Mouse (Mus musculus): Measurements from ENCODE around the gene Gdf11. TPM values are rescaled to one million over a fixed set of nuclear protein-coding genes. Genes with fewer than 3 reads are reported as not detected.

Gdf11 gene
- polyA plus RNA-seq, 1 experiment = 2.8 TPM

- TF ChIP-seq EP300 (IDR thresholded peaks at IDR 0.05; ENCODE audit: insufficient read depth, low read depth, low read length) = no peak
- no peak for TF ChIP-seq CTCF (IDR thresholded peaks at IDR 0.05; ENCODE audit: low read depth, low read length)
- TF ChIP-seq POLR2A (IDR thresholded peaks at IDR 0.05; ENCODE audit: insufficient read depth, low read length) = no peak
- H3K9ac ChIP-seq (ENCODE audit: low read depth, poor library complexity, severe bottlenecking) = no peak overlapping the region
- H3K36me3 ChIP-seq (ENCODE audit: control insufficient read depth, insufficient read depth, low read length, poor library complexity, severe bottlenecking) = no peaks in the 10 kb centered on the region
- H3K4me1 ChIP-seq (ENCODE audit: control insufficient read depth, insufficient read depth, low read length) = peaks cover 3% of the 10 kb centered on the region
- H3K27ac ChIP-seq (ENCODE audit: insufficient read depth, low read length) = no peak overlapping the region
- no peaks in the 10 kb centered on the region for H3K27me3 ChIP-seq (ENCODE audit: control insufficient read depth, insufficient read depth, low read length, poor library complexity, severe bottlenecking)
- H3K9me3 ChIP-seq (replicated peaks; ENCODE audit: control insufficient read depth, insufficient read depth, low read length, poor library complexity, severe bottlenecking) = no peaks in the 10 kb centered on the region
- no peak overlapping the region for H3K4me3 ChIP-seq (ENCODE audit: low read depth, low read length)
Measured at GRCm38 (mm10) chr10:128929638-128930378, 38.3 kb upstream of the Gdf11 start.

- no peak overlapping the region for H3K27ac ChIP-seq (ENCODE audit: insufficient read depth, low read length)
- no peak overlapping the region for H3K4me3 ChIP-seq (ENCODE audit: low read depth, low read length)
- H3K9ac ChIP-seq (ENCODE audit: low read depth, poor library complexity, severe bottlenecking) = no peak overlapping the region
- H3K27me3 ChIP-seq (ENCODE audit: control insufficient read depth, insufficient read depth, low read length, poor library complexity, severe bottlenecking) = no peaks in the 10 kb centered on the region
- TF ChIP-seq POLR2A (IDR thresholded peaks at IDR 0.05; ENCODE audit: insufficient read depth, low read length) (no peak), EP300 (IDR thresholded peaks at IDR 0.05; ENCODE audit: insufficient read depth, low read depth, low read length) (no peak), CTCF (IDR thresholded peaks at IDR 0.05; ENCODE audit: low read depth, low read length) (no peak)
- H3K4me1 ChIP-seq (ENCODE audit: control insufficient read depth, insufficient read depth, low read length) = peaks cover 2% of the 10 kb centered on the region
- H3K36me3 ChIP-seq (ENCODE audit: control insufficient read depth, insufficient read depth, low read length, poor library complexity, severe bottlenecking) = no peaks in the 10 kb centered on the region
- H3K9me3 ChIP-seq (replicated peaks; ENCODE audit: control insufficient read depth, insufficient read depth, low read length, poor library complexity, severe bottlenecking) = no peaks in the 10 kb centered on the region
Measured at GRCm38 (mm10) chr10:128928356-128928755, 36.8 kb upstream of the Gdf11 start.

- no peak for TF ChIP-seq EP300 (IDR thresholded peaks at IDR 0.05; ENCODE audit: insufficient read depth, low read depth, low read length)
- no peak for TF ChIP-seq CTCF (IDR thresholded peaks at IDR 0.05; ENCODE audit: low read depth, low read length)
- no peak for TF ChIP-seq POLR2A (IDR thresholded peaks at IDR 0.05; ENCODE audit: insufficient read depth, low read length)
- Histone ChIP-seq H3K4me3 (ENCODE audit: low read depth, low read length) (peak within 1 kb of the TSS; percentile 74), H3K4me1 (ENCODE audit: control insufficient read depth, insufficient read depth, low read length) (peaks cover 3% of the 10 kb centered on the region), H3K36me3 (ENCODE audit: control insufficient read depth, insufficient read depth, low read length, poor library complexity, severe bottlenecking) (no peaks in the 10 kb centered on the region), H3K27me3 (ENCODE audit: control insufficient read depth, insufficient read depth, low read length, poor library complexity, severe bottlenecking) (no peaks in the 10 kb centered on the region), H3K9ac (ENCODE audit: low read depth, poor library complexity, severe bottlenecking) (peak within 1 kb of the TSS; percentile 50), H3K9me3 (replicated peaks; ENCODE audit: control insufficient read depth, insufficient read depth, low read length, poor library complexity, severe bottlenecking) (no peaks in the 10 kb centered on the region), H3K27ac (ENCODE audit: insufficient read depth, low read length) (no peak within 1 kb of the TSS)
Measured at GRCm38 (mm10) chr10:128923935-128924334, 32.4 kb upstream of the Gdf11 start, which contains the start of gene Bloc1s1. Gene Bloc1s1 (minus strand): TSS chr10:128924035.

GRCm38 (mm10) chr10:128923013-128923691 lies 31.6 kb upstream of the Gdf11 start:
- no peaks in the 10 kb centered on the region for H3K9me3 ChIP-seq (replicated peaks; ENCODE audit: control insufficient read depth, insufficient read depth, low read length, poor library complexity, severe bottlenecking)
- H3K27ac ChIP-seq (ENCODE audit: insufficient read depth, low read length) = no peak overlapping the region
- no peaks in the 10 kb centered on the region for H3K27me3 ChIP-seq (ENCODE audit: control insufficient read depth, insufficient read depth, low read length, poor library complexity, severe bottlenecking)
- peaks cover 3% of the 10 kb centered on the region for H3K4me1 ChIP-seq (ENCODE audit: control insufficient read depth, insufficient read depth, low read length)
- H3K4me3 ChIP-seq (ENCODE audit: low read depth, low read length) = peak overlapping the region; percentile 74
- H3K36me3 ChIP-seq (ENCODE audit: control insufficient read depth, insufficient read depth, low read length, poor library complexity, severe bottlenecking) = no peaks in the 10 kb centered on the region
- TF ChIP-seq EP300 (IDR thresholded peaks at IDR 0.05; ENCODE audit: insufficient read depth, low read depth, low read length) = 0 out of 2 replicates have a peak, but pooled peaks have one; percentile 4
- TF ChIP-seq CTCF (IDR thresholded peaks at IDR 0.05; ENCODE audit: low read depth, low read length) = no peak
- peak; percentile 6 for TF ChIP-seq POLR2A (IDR thresholded peaks at IDR 0.05; ENCODE audit: insufficient read depth, low read length)
- peak overlapping the region; percentile 50 for H3K9ac ChIP-seq (ENCODE audit: low read depth, poor library complexity, severe bottlenecking)

- no peak within 1 kb of the TSS for H3K27ac ChIP-seq (ENCODE audit: insufficient read depth, low read length)
- H3K4me1 ChIP-seq (ENCODE audit: control insufficient read depth, insufficient read depth, low read length) = peaks cover 3% of the 10 kb centered on the region
- H3K9me3 ChIP-seq (replicated peaks; ENCODE audit: control insufficient read depth, insufficient read depth, low read length, poor library complexity, severe bottlenecking) = no peaks in the 10 kb centered on the region
- TF ChIP-seq POLR2A (IDR thresholded peaks at IDR 0.05; ENCODE audit: insufficient read depth, low read length) = no peak
- no peak for TF ChIP-seq CTCF (IDR thresholded peaks at IDR 0.05; ENCODE audit: low read depth, low read length)
- no peak for TF ChIP-seq EP300 (IDR thresholded peaks at IDR 0.05; ENCODE audit: insufficient read depth, low read depth, low read length)
- H3K36me3 ChIP-seq (ENCODE audit: control insufficient read depth, insufficient read depth, low read length, poor library complexity, severe bottlenecking) = no peaks in the 10 kb centered on the region
- peak within 1 kb of the TSS; percentile 50 for H3K9ac ChIP-seq (ENCODE audit: low read depth, poor library complexity, severe bottlenecking)
- H3K4me3 ChIP-seq (ENCODE audit: low read depth, low read length) = peak within 1 kb of the TSS; percentile 74
- no peaks in the 10 kb centered on the region for H3K27me3 ChIP-seq (ENCODE audit: control insufficient read depth, insufficient read depth, low read length, poor library complexity, severe bottlenecking)
Measured at GRCm38 (mm10) chr10:128922822-128923012, 31.2 kb upstream of the Gdf11 start, which contains the start of gene Rdh5. Gene Rdh5 (minus strand): TSS chr10:128922888.

Data from ES-Bruce4 (cell line).